Mouse (Mus musculus) limb, embryonic 12.5 days (tissue): Measurements from ENCODE around the gene Tmem102. TPM values are rescaled to one million over a fixed set of nuclear protein-coding genes. Genes with fewer than 3 reads are reported as not detected.

Source experiments
- ATAC-seq: fragments of 200-750 bp; cut with Nextera tagmentation; 2 replicates; pipeline ENCODE4 v1.8.0; 2017; ENCODE audit warnings: low read depth, moderate TSS enrichment; ENCODE audit not compliant: insufficient number of reproducible peaks, insufficient read depth, low FRiP score, low TSS enrichment
- H3K27ac ChIP-seq: fragments of 300-500 bp; sonication (generic); 2 replicates; pipeline ENCODE4 v1.5.1; 2016; ENCODE audit warnings: mild to moderate bottlenecking, moderate library complexity
- H3K27me3 ChIP-seq: fragments of 300-500 bp; sonication (generic); 2 replicates; pipeline ENCODE4 v1.6.1; 2016; ENCODE audit warnings: mild to moderate bottlenecking, moderate library complexity
- H3K36me3 ChIP-seq: fragments of 300-500 bp; sonication (generic); 2 replicates; pipeline ENCODE4 v1.6.1; 2016; ENCODE audit warnings: mild to moderate bottlenecking, moderate library complexity
- H3K4me1 ChIP-seq: fragments of 300-500 bp; sonication (generic); replicated peaks from 2 replicates; pipeline ENCODE4 v1.6.1; 2016
- H3K4me2 ChIP-seq: fragments of 300-500 bp; sonication (generic); 2 replicates; pipeline ENCODE4 v1.6.1; 2016; ENCODE audit warnings: mild to moderate bottlenecking, moderate library complexity
- H3K4me3 ChIP-seq: fragments of 300-500 bp; sonication (generic); replicated peaks from 2 replicates; pipeline ENCODE4 v1.5.1; 2016; ENCODE audit warnings: mild to moderate bottlenecking
- H3K9ac ChIP-seq: fragments of 300-500 bp; sonication (generic); replicated peaks from 2 replicates; pipeline ENCODE4 v1.6.1; 2016; ENCODE audit warnings: mild to moderate bottlenecking, moderate library complexity
- H3K9me3 ChIP-seq: fragments of 300-500 bp; sonication (generic); 2 replicates; pipeline ENCODE4 v1.6.1; 2016; ENCODE audit warnings: mild to moderate bottlenecking, moderate library complexity
- WGBS: fragments of 180-500 bp; shearing (Covaris S2); methylation state at CpG from one replicate; pipeline ENCODE4 v1.1.7; 2016; 5-methylcytosine and 5-hydroxymethylcytosine counted together
- polyA plus RNA-seq: library from polyadenylated mRNA; unstranded; fragments of >200 nt; fragmentation: Nextera tagmentation; extraction: Ambion mirVana; gene quantifications from 2 replicates; pipeline ENCODE4 v1.2.1, GENCODE M21; 2016

The Tmem102 gene
- polyA plus RNA-seq, 1 experiment from 2014 or later = 1.8 TPM

- H3K9ac ChIP-seq = no peak overlapping the region
- ATAC-seq = no peak
- no peak overlapping the region for H3K4me2 ChIP-seq
- WGBS = 93% methylated on average over 8 of the region's 8 CpGs
- H3K27ac ChIP-seq = no peak overlapping the region
- H3K9me3 ChIP-seq = peaks cover 13% of the 10 kb centered on the region
- no peaks in the 10 kb centered on the region for H3K4me1 ChIP-seq
- H3K4me3 ChIP-seq = no peak overlapping the region
- no peaks in the 10 kb centered on the region for H3K27me3 ChIP-seq
- H3K36me3 ChIP-seq = no peaks in the 10 kb centered on the region
These were observed 13.4 kb upstream of the Tmem102 start for GRCm38 (mm10) chr11:69818871-69819270.

GRCm38 (mm10) chr11:69818365-69818764, 12.9 kb upstream of the Tmem102 start, which contains the start of gene Spem2:
Gene Spem2 (minus strand): TSS chr11:69818465.
- H3K27ac ChIP-seq = no peak within 1 kb of the TSS
- H3K4me1 ChIP-seq = no peaks in the 10 kb centered on the region
- no peaks in the 10 kb centered on the region for H3K36me3 ChIP-seq
- no peaks in the 10 kb centered on the region for H3K27me3 ChIP-seq
- ATAC-seq = no peak
- 89% methylated on average over 2 of the region's 2 CpGs for WGBS
- H3K4me3 ChIP-seq = no peak within 1 kb of the TSS
- no peak within 1 kb of the TSS for H3K4me2 ChIP-seq
- H3K9me3 ChIP-seq = peaks cover 13% of the 10 kb centered on the region
- H3K9ac ChIP-seq = no peak within 1 kb of the TSS

DNA sequence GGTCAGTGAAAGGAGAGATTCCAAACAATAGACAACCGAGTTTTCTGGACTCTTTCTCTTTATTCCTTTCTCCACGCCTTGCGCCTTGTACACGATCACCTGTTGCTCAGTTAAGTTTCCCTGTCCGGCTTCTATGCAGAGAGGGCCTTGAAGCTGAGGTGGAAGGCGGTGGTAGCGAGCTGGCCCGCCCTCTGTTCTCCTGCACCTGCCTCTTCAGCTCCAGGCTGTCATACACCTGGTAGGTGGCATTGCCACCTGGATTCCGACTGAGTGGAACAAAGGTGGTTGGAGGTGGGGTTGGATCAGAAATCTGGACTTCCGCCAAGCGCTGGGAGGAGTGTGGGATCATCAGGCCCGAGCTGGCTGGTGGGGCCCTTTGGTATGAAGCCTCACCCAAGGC, 11.1 kb upstream of the Tmem102 start:
- no peak for ATAC-seq
- Histone ChIP-seq H3K9ac (no peak overlapping the region), H3K9me3 (peaks cover 13% of the 10 kb centered on the region), H3K27ac (no peak overlapping the region), H3K27me3 (no peaks in the 10 kb centered on the region), H3K4me3 (no peak overlapping the region), H3K4me2 (no peak overlapping the region), H3K36me3 (no peaks in the 10 kb centered on the region), H3K4me1 (no peaks in the 10 kb centered on the region)
- WGBS = 91% methylated on average over 12 of the region's 12 CpGs

DNA sequence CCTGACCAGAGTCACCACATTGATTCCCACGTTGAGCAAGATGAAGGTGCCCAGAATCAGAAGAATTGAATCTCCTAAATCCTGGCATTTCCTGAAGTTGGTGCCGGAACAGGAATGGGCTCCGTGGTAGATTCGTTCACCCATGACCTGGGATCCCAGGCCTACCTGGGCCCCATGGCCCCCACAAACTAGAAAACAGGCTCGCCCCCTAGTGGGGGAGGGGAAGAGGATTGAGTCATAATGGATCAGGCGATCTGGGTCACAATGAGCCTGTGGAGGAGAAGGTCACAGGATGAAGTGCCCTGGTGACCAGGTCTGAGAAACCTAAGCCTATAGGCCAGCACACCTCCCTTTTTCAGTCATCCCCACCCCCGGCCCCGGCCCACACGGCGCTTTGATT, 9.7 kb upstream of the Tmem102 start, which contains the start of gene Gm39566:
Gm39566 (minus strand) TSS at position 144 of the 400 bp plus-strand sequence.
- no peak within 1 kb of the TSS for H3K9ac ChIP-seq
- H3K4me3 ChIP-seq = no peak within 1 kb of the TSS
- no peaks in the 10 kb centered on the region for H3K4me1 ChIP-seq
- H3K27ac ChIP-seq = no peak within 1 kb of the TSS
- no peak within 1 kb of the TSS for H3K4me2 ChIP-seq
- WGBS = 58% methylated on average over 10 of the region's 10 CpGs
- no peaks in the 10 kb centered on the region for H3K36me3 ChIP-seq
- H3K27me3 ChIP-seq = no peaks in the 10 kb centered on the region
- peaks cover 13% of the 10 kb centered on the region for H3K9me3 ChIP-seq
- no peak for ATAC-seq

GRCm38 (mm10) chr11:69810280-69810679, 4.9 kb upstream of the Tmem102 start:
- H3K4me2 ChIP-seq = no peak overlapping the region
- no peak overlapping the region for H3K4me3 ChIP-seq
- H3K9me3 ChIP-seq = peaks cover 9% of the 10 kb centered on the region
- H3K9ac ChIP-seq = no peak overlapping the region
- peaks cover 27% of the 10 kb centered on the region for H3K27me3 ChIP-seq
- H3K4me1 ChIP-seq = no peaks in the 10 kb centered on the region
- H3K27ac ChIP-seq = no peak overlapping the region
- no peaks in the 10 kb centered on the region for H3K36me3 ChIP-seq
- ATAC-seq = no peak

GRCm38 (mm10) chr11:69807641-69808040, 2.2 kb upstream of the Tmem102 start:
- Histone ChIP-seq H3K4me1 (peaks cover 26% of the 10 kb centered on the region), H3K4me3 (no peak overlapping the region), H3K27ac (no peak overlapping the region), H3K9ac (no peak overlapping the region), H3K9me3 (peaks cover 9% of the 10 kb centered on the region), H3K27me3 (peaks cover 53% of the 10 kb centered on the region), H3K4me2 (no peak overlapping the region), H3K36me3 (no peaks in the 10 kb centered on the region)
- no peak for ATAC-seq
- WGBS = 77% methylated on average over 2 of the region's 2 CpGs

GRCm38 (mm10) chr11:69806378-69806777, 954 bp upstream of the Tmem102 start:
- peaks cover 66% of the 10 kb centered on the region for H3K27me3 ChIP-seq
- WGBS = 78% methylated on average over 4 of the region's 4 CpGs

DNA sequence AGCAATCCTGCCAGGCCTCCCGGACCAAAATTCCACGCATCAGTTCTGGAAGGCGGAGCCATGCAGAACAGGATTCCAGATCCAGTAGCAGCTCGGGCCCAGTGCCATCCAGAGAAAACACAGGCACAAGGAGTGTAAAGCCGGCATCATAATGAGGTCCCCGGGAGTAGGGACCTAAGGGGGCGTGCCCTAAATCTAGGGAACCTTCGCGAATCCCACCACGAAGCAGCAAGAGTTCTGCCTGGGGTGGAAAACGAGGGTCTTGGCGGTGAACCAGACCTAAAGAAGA, 828 bp downstream of the Tmem102 start:
- ATAC-seq = no peak
- H3K4me1 ChIP-seq = peaks cover 54% of the 10 kb centered on the region
- H3K4me3 ChIP-seq = peak overlapping the region; percentile 57
- 0 out of 2 replicates have a peak overlapping the region, but pooled peaks have one; percentile 9 for H3K9ac ChIP-seq
- peak overlapping the region; percentile 92 for H3K4me2 ChIP-seq
- peaks cover 9% of the 10 kb centered on the region for H3K9me3 ChIP-seq
- no peak overlapping the region for H3K27ac ChIP-seq
- 3% methylated on average over 12 of the region's 12 CpGs for WGBS
- H3K27me3 ChIP-seq = peaks cover 84% of the 10 kb centered on the region
- no peaks in the 10 kb centered on the region for H3K36me3 ChIP-seq

More at GRCm38 (mm10) chr11:69806378-69806777, 954 bp upstream of the Tmem102 start:
- no peak overlapping the region for H3K4me2 ChIP-seq
- no peak overlapping the region for H3K9ac ChIP-seq
- H3K4me3 ChIP-seq = no peak overlapping the region
- peaks cover 38% of the 10 kb centered on the region for H3K4me1 ChIP-seq
- peaks cover 9% of the 10 kb centered on the region for H3K9me3 ChIP-seq
- ATAC-seq = no peak
- no peak overlapping the region for H3K27ac ChIP-seq
- H3K36me3 ChIP-seq = no peaks in the 10 kb centered on the region

DNA sequence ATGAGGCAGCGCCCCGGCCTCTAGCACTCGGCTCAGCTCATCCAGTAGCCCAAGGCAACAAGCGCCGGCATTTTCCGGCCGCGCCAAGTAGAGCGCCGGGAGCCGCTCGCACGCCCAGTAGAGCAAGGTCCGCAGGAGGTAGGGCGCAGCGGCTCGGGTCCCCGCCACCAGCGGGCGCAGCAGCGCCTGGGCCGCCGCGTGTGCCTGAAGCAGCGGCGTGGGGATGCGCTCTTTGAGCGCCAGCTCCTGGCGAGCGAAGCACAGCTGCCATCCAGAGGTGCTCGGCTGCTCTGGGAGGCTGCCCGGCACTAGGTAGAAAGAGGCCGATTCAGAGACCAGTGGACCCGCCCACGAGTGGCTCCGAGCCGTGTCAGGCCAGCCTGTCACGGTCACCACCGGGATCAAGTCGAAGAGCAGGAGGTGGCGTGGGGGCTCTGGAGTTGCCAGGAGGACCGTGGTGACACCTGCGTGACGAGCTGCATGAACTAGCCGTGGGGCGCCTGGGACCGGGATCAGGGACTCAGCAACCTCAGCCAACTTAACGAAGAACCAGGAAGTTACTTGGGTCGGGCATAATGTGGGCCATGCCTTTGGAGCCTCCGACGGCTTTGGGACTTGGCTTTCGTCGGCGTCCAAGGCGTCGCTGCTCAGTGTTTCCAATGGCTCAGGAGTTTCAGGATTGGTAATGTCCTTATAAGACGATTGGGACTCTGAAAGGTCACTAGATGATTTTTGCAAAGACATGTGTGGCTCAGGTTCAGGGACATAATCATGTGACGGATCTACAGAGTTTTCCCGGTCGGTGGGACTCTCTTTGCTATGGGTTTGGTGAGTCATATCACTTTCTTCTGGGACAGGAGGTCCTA, 1.4 kb downstream of the Tmem102 start:
- no peaks in the 10 kb centered on the region for H3K36me3 ChIP-seq
- H3K27me3 ChIP-seq = peaks cover 90% of the 10 kb centered on the region
- ATAC-seq = peak; percentile 40
- peaks cover 58% of the 10 kb centered on the region for H3K4me1 ChIP-seq
- H3K27ac ChIP-seq = no peak overlapping the region
- peaks cover 9% of the 10 kb centered on the region for H3K9me3 ChIP-seq
- H3K4me3 ChIP-seq = peak overlapping the region; percentile 57
- H3K4me2 ChIP-seq = peak overlapping the region; percentile 92
- H3K9ac ChIP-seq = peak overlapping the region; percentile 52
- WGBS = 2% methylated on average over 60 of the region's 60 CpGs

- WGBS = 2% methylated on average over 12 of the region's 12 CpGs
- Histone ChIP-seq H3K4me3 (peak overlapping the region; percentile 57), H3K9me3 (peaks cover 9% of the 10 kb centered on the region), H3K4me2 (peak overlapping the region; percentile 92), H3K4me1 (peaks cover 58% of the 10 kb centered on the region), H3K27ac (no peak overlapping the region), H3K27me3 (peaks cover 97% of the 10 kb centered on the region), H3K36me3 (no peaks in the 10 kb centered on the region), H3K9ac (peak overlapping the region; percentile 52)
- no peak for ATAC-seq
These were observed 2.1 kb downstream of the Tmem102 start for GRCm38 (mm10) chr11:69803328-69803727.

DNA sequence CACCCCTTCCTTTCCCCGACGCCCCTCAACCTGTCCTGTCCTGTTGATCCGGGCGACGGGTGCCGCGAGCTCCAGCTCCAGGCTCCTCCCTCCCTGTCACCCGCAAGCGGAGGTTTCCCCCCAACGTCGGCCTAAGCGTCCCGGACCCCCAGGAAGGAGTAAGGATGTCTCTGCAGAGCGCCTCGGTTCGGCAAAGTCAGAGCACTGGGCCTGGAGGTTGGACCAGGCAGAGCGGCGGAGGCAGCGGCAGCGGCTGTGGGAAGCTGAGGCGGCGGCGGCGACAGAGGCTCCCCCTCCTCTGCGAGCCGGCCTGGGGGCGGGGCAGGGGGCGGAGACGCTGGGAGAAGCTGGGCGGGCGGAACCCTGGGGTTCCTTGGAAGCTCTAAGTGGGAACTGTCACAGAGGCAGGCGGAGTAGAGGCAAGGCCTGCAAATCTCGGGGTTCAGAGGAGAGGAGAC, 2.7 kb downstream of the Tmem102 start:
- no peak for ATAC-seq
- H3K4me1 ChIP-seq = peaks cover 58% of the 10 kb centered on the region
- no peaks in the 10 kb centered on the region for H3K36me3 ChIP-seq
- no peak overlapping the region for H3K27ac ChIP-seq
- H3K9ac ChIP-seq = peak overlapping the region; percentile 63
- peak overlapping the region; percentile 57 for H3K4me3 ChIP-seq
- peaks cover 98% of the 10 kb centered on the region for H3K27me3 ChIP-seq
- peak overlapping the region; percentile 92 for H3K4me2 ChIP-seq
- H3K9me3 ChIP-seq = peaks cover 9% of the 10 kb centered on the region
- under 1% methylated on average over 33 of the region's 33 CpGs for WGBS
